Mouse (Mus musculus) liver, embryonic 14 days (tissue): ENCODE measurements around the gene Klf8. TPM values are rescaled to one million over a fixed set of nuclear protein-coding genes. Genes with fewer than 3 reads are reported as not detected.

Source experiments
- polyA plus RNA-seq: library from polyadenylated mRNA; depleted of rRNA; stranded (reverse); fragments of >200 nt; gene quantifications from 2 replicates; pipeline ENCODE4 v1.2.3, GENCODE M21; 2012; rRNA removed

The Klf8 gene
- 0.25 and 0.29 TPM in 2 replicates for polyA plus RNA-seq

GRCm38 (mm10) chrX:153237304-153237919 lies at the start of gene Klf8:
TSS of gene Klf8 (plus strand) at chrX:153237466.

Other genes with a start within 250 kb of the Klf8 start
- gene Usp51, start 231.0 kb upstream of the Klf8 start, polyA plus RNA-seq = 0.19 and 0.22 TPM in 2 replicates
- gene Mageh1, start 199.9 kb upstream of the Klf8 start, polyA plus RNA-seq = 4.3 and 4.5 TPM in 2 replicates
- not detected in 2 replicates for gene Foxr2, start 118.7 kb upstream of the Klf8 start, polyA plus RNA-seq
- 0.84 and 1.1 TPM in 2 replicates for gene Rragb, start 97.5 kb upstream of the Klf8 start, polyA plus RNA-seq